Mouse (Mus musculus) myocyte (in vitro differentiated cells): ENCODE measurements around the gene Shoc2. TPM values are rescaled to one million over a fixed set of nuclear protein-coding genes. Genes with fewer than 3 reads are reported as not detected.

Experiments used
- H3K27me3 ChIP-seq: one replicate; pipeline ENCODE4 v1.6.1; 2011; ENCODE audit not compliant: control insufficient read depth, insufficient read depth, insufficient read length
- H3K36me3 ChIP-seq: one replicate; pipeline ENCODE4 v1.6.1; 2011; ENCODE audit not compliant: control insufficient read depth, insufficient read depth
- H3K4me2 ChIP-seq: one replicate; pipeline ENCODE4 v1.6.1; 2011; ENCODE audit warnings: low read depth, control low read depth
- H3K4me3 ChIP-seq: one replicate; pipeline ENCODE4 v1.5.1; 2011; ENCODE audit warnings: mild to moderate bottlenecking, control low read depth, moderate library complexity
- H3K79me2 ChIP-seq: one replicate; pipeline ENCODE4 v1.6.1; 2011; ENCODE audit not compliant: control insufficient read depth, insufficient read depth
- H3ac ChIP-seq: one replicate; pipeline ENCODE4 v1.6.1; 2011; ENCODE audit not compliant: control insufficient read depth, insufficient read length
- CEBPB ChIP-seq: IDR thresholded peaks from 2 replicates; pipeline ENCODE4 v1.6.1; 2011; ENCODE audit warnings: mild to moderate bottlenecking, moderate library complexity; ENCODE audit not compliant: poor library complexity, insufficient read depth, severe bottlenecking
- E2F4 ChIP-seq: IDR thresholded peaks from one replicate; pipeline ENCODE4 v1.6.1; 2011; ENCODE audit warnings: mild to moderate bottlenecking, control low read depth, moderate library complexity; ENCODE audit not compliant: insufficient read depth
- MAX ChIP-seq: IDR thresholded peaks from one replicate; pipeline ENCODE4 v1.6.1; 2011; ENCODE audit warnings: low read depth, mild to moderate bottlenecking, control low read depth
- MYOD1 ChIP-seq, 3 experiments: IDR thresholded peaks; one replicate each; pipeline ENCODE4 v1.6.1; 2011; ENCODE audit warnings: control low read depth in 2 of 3, low read depth in 2 of 3, mild to moderate bottlenecking in 2 of 3, moderate library complexity in 1 of 3; ENCODE audit not compliant: insufficient read length in 2 of 3, control insufficient read depth in 1 of 3
- MYOG ChIP-seq, 3 experiments: IDR thresholded peaks; one replicate each; pipeline ENCODE4 v1.6.1; 2011; ENCODE audit warnings: control low read depth in 2 of 3, low read depth in 2 of 3, mild to moderate bottlenecking in 2 of 3; ENCODE audit not compliant: insufficient read length in 2 of 3, control insufficient read depth in 1 of 3, insufficient read depth in 1 of 3
- POLR2A ChIP-seq: IDR thresholded peaks from one replicate; pipeline ENCODE4 v1.6.1; 2011; ENCODE audit warnings: low read depth, mild to moderate bottlenecking, control low read depth, moderate library complexity; ENCODE audit not compliant: insufficient read length
- POLR2AphosphoS2 ChIP-seq: IDR thresholded peaks from one replicate; pipeline ENCODE4 v1.6.1; 2011; ENCODE audit warnings: low read depth, control low read depth; ENCODE audit not compliant: insufficient read length
- REST ChIP-seq: IDR thresholded peaks from one replicate; pipeline ENCODE4 v1.6.1; 2011; ENCODE audit warnings: mild to moderate bottlenecking, control low read depth, moderate library complexity; ENCODE audit not compliant: insufficient read depth, insufficient read length
- SRF ChIP-seq: IDR thresholded peaks from one replicate; pipeline ENCODE4 v1.6.1; 2011; ENCODE audit warnings: low read depth; ENCODE audit not compliant: control insufficient read depth, insufficient read length
- TCF12 ChIP-seq: IDR thresholded peaks from one replicate; pipeline ENCODE4 v1.6.1; 2011; ENCODE audit warnings: mild to moderate bottlenecking, control low read depth; ENCODE audit not compliant: poor library complexity, insufficient read depth, severe bottlenecking
- TCF3 ChIP-seq: IDR thresholded peaks from one replicate; pipeline ENCODE4 v1.6.1; 2011; ENCODE audit warnings: low read depth, control low read depth; ENCODE audit not compliant: insufficient read length
- USF1 ChIP-seq: IDR thresholded peaks from one replicate; pipeline ENCODE4 v1.6.1; 2011; ENCODE audit warnings: low read depth, mild to moderate bottlenecking, control low read depth, moderate library complexity
- polyA plus RNA-seq: library from polyadenylated mRNA; unstranded; fragments of >200 nt; fragmentation: generic; extraction: Trizol; gene quantifications from one replicate; pipeline ENCODE4 v1.2.1, GENCODE M21; 2012; ENCODE audit warnings: missing spikeins

Gene Shoc2
- polyA plus RNA-seq, 1 experiment = 11.4 TPM

DNA sequence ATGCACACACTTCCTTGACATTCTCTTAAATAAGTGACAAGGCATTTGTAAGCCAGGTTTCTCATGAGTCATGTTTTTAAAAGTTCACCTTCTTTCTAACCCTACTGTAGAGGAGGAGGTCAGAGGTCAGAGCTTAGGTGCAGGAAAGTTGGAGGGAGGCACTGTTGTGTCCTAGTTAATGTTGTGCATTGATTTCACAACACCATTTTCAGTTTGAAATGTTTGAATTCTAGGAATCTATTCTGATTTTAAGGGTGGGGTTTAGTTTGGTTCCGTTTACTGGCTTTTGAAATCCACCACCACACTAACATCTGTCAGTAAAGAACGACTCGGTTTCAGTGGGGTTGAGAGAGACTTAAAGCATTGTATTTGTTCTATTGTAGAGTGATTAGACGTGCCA, 66.9 kb downstream of the Shoc2 start:
- Histone ChIP-seq H3K36me3 (no peaks in the 10 kb centered on the region), H3ac (no peak overlapping the region), H3K4me2 (no peak overlapping the region), H3K4me3 (no peak overlapping the region), H3K79me2 (peaks cover 24% of the 10 kb centered on the region), H3K27me3 (no peaks in the 10 kb centered on the region)
- TF ChIP-seq TCF12 = no peak
- TF ChIP-seq MYOD1 (IDR thresholded peaks at IDR 0.05; ENCODE audit: control insufficient read depth in 1 of 3, insufficient read length in 2 of 3, low read depth in 2 of 3) = no peak
- TF ChIP-seq USF1 = no peak
- no peak for TF ChIP-seq POLR2A
- no peak for TF ChIP-seq REST
- no peak for TF ChIP-seq TCF3
- TF ChIP-seq E2F4 = no peak
- no peak for TF ChIP-seq MAX
- no peak for TF ChIP-seq MYOG (IDR thresholded peaks at IDR 0.05; ENCODE audit: control insufficient read depth in 1 of 3, insufficient read depth in 1 of 3, insufficient read length in 2 of 3, low read depth in 2 of 3)
- no peak for TF ChIP-seq SRF
- TF ChIP-seq CEBPB = no peak
- TF ChIP-seq POLR2AphosphoS2 = no peak

DNA sequence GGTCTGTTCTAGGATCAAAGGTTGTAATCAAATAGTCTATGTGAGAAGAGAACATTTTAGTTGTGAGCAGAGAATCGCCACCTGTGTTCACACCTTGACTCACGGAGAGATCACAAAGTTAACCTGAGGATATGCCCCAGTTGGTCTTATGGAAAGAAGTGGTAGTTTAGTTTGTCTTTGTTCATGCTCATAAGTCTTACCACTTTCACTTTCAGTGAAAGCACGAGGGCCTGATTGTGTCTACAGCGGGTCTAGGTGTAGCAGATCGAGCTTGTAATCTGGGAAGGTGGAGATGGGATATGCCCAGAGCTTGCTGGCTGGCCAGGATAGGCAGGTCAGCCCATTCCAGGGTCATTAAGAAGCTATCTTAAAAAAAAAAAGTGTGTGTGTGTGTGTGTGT, 70.9 kb downstream of the Shoc2 start:
- TF ChIP-seq USF1 (no peak), MYOG (IDR thresholded peaks at IDR 0.05; ENCODE audit: control insufficient read depth in 1 of 3, insufficient read depth in 1 of 3, insufficient read length in 2 of 3, low read depth in 2 of 3) (no peak), MAX (no peak), REST (no peak), POLR2AphosphoS2 (no peak), POLR2A (no peak), E2F4 (no peak), SRF (no peak), MYOD1 (IDR thresholded peaks at IDR 0.05; ENCODE audit: control insufficient read depth in 1 of 3, insufficient read length in 2 of 3, low read depth in 2 of 3) (no peak), TCF12 (no peak), CEBPB (no peak), TCF3 (no peak)
- Histone ChIP-seq H3K79me2 (peaks cover 24% of the 10 kb centered on the region), H3ac (no peak overlapping the region), H3K4me3 (no peak overlapping the region), H3K36me3 (no peaks in the 10 kb centered on the region), H3K4me2 (no peak overlapping the region), H3K27me3 (no peaks in the 10 kb centered on the region)

DNA sequence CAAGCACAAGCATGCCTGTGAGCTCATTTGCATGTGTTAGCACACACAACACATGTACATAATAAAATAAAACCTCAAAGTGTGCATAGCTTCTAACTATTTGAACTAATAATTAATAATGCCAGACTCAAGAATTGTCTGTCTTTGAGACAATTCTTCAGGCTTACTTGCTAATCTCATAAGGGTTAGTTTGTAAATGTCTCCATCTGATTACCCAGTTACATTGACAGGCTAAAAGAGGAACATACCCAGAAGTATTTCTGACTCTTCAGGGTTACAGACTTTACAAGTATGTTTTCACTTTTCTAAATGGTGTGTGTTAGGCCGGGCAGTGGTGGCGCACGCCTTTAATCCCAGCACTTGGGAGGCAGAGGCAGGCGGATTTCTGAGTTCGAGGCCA, 71.4 kb downstream of the Shoc2 start:
- H3K79me2 ChIP-seq = peaks cover 24% of the 10 kb centered on the region
- H3K4me3 ChIP-seq = no peak overlapping the region
- TF ChIP-seq POLR2AphosphoS2 (no peak), TCF3 (no peak), USF1 (no peak), MAX (no peak), MYOG (IDR thresholded peaks at IDR 0.05; ENCODE audit: control insufficient read depth in 1 of 3, insufficient read depth in 1 of 3, insufficient read length in 2 of 3, low read depth in 2 of 3) (no peak), MYOD1 (IDR thresholded peaks at IDR 0.05; ENCODE audit: control insufficient read depth in 1 of 3, insufficient read length in 2 of 3, low read depth in 2 of 3) (no peak), SRF (no peak), POLR2A (no peak), TCF12 (no peak), REST (no peak), CEBPB (no peak), E2F4 (no peak)
- no peaks in the 10 kb centered on the region for H3K27me3 ChIP-seq
- H3ac ChIP-seq = no peak overlapping the region
- no peaks in the 10 kb centered on the region for H3K36me3 ChIP-seq
- no peak overlapping the region for H3K4me2 ChIP-seq

DNA sequence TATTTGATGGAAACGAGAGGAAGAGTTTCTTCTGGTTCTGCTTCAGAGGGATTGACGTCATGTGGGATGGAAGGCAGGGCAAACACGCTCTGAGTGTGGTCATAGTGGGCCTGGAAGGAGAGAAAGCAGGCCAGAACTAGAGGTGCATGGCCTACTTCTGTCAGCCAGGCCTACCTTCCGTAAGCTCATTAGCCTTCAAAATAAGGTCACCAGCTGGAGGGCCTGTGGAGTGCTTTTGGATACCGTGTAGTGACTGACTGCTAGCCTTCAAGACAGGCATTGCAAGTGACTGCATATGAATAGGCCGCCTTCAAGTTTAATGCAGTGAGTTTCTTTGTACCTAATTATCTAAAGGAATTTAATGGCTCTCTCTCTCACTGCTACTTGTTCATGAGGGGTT, 91.0 kb downstream of the Shoc2 start:
- Histone ChIP-seq H3K4me3 (no peak overlapping the region), H3K36me3 (peaks cover 4% of the 10 kb centered on the region), H3K27me3 (no peaks in the 10 kb centered on the region), H3ac (no peak overlapping the region), H3K4me2 (no peak overlapping the region), H3K79me2 (no peaks in the 10 kb centered on the region)
- no peak for TF ChIP-seq MAX
- TF ChIP-seq MYOG (IDR thresholded peaks at IDR 0.05; ENCODE audit: control insufficient read depth in 1 of 3, insufficient read depth in 1 of 3, insufficient read length in 2 of 3, low read depth in 2 of 3) = no peak
- TF ChIP-seq TCF3 = no peak

DNA sequence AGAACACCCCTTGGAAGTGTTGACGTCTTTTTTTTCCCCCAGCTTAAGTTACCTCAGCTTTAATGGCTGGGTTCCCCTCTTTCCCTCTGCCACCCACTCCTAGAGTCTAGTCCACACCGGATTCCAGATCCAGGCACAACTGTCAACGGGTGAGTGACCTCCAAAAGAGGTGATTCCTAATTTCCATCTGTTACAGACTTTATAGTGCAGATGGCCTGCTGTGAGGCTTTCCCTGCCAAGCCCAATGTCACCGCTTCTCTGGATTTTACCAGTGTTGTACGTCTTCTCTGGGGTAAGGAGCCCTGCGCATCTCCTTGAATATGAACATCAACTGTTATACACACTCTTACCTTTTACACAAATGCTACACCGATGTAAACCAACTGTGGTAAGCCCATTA, 95.3 kb downstream of the Shoc2 start:
- Histone ChIP-seq H3K4me2 (no peak overlapping the region), H3K27me3 (peaks cover under 1% of the 10 kb centered on the region), H3K79me2 (no peaks in the 10 kb centered on the region), H3ac (no peak overlapping the region), H3K4me3 (no peak overlapping the region), H3K36me3 (no peaks in the 10 kb centered on the region)
- TF ChIP-seq CEBPB = no peak
- no peak for TF ChIP-seq REST
- no peak for TF ChIP-seq TCF12
- TF ChIP-seq POLR2AphosphoS2 = no peak
- no peak for TF ChIP-seq MAX
- TF ChIP-seq E2F4 = no peak
- TF ChIP-seq USF1 = no peak
- no peak for TF ChIP-seq TCF3
- TF ChIP-seq POLR2A = no peak
- no peak for TF ChIP-seq SRF
- TF ChIP-seq MYOD1 (IDR thresholded peaks at IDR 0.05; ENCODE audit: control insufficient read depth in 1 of 3, insufficient read length in 2 of 3, low read depth in 2 of 3) = no peak
